Mouse (Mus musculus) bone marrow, adult 2 months (tissue): Measurements from ENCODE around the gene Kcnip1. TPM values are rescaled to one million over a fixed set of nuclear protein-coding genes. Genes with fewer than 3 reads are reported as not detected.

Experiments
- H3K27ac ChIP-seq: fragments of 200-500 bp; 2 replicates; pipeline ENCODE4 v1.5.1; 2012; ENCODE audit warnings: low read depth, mild to moderate bottlenecking, control low read depth, inconsistent platforms, low read length; ENCODE audit not compliant: control insufficient read depth, poor library complexity, insufficient read depth
- H3K4me1 ChIP-seq: fragments of 200-500 bp; 2 replicates; pipeline ENCODE4 v1.6.1; 2011; ENCODE audit warnings: low read length; ENCODE audit not compliant: control insufficient read depth, insufficient read depth
- H3K4me3 ChIP-seq: fragments of 200-500 bp; replicated peaks from 2 replicates; pipeline ENCODE3; 2011; ENCODE audit warnings: mild to moderate bottlenecking, low read depth, low read length, control low read depth; ENCODE audit not compliant: control insufficient read depth
- CTCF ChIP-seq: fragments of 200-500 bp; IDR thresholded peaks from 2 replicates; pipeline ENCODE4 v1.5.1; 2011; ENCODE audit warnings: low read length, control low read depth; ENCODE audit not compliant: control insufficient read depth, insufficient read depth
- POLR2A ChIP-seq: fragments of 200-500 bp; IDR thresholded peaks from 2 replicates; pipeline ENCODE4 v1.6.1; 2011; ENCODE audit warnings: low read depth, mild to moderate bottlenecking, control low read depth, low read length, borderline replicate concordance; ENCODE audit not compliant: control insufficient read depth
- WGBS: fragments of 180-500 bp; shearing (Covaris S2); methylation state at CpG from one replicate; pipeline ENCODE4 v1.1.7; 2018; 5-methylcytosine and 5-hydroxymethylcytosine counted together
- polyA plus RNA-seq: library from polyadenylated mRNA; stranded (reverse); fragments of >200 nt; gene quantifications from 2 replicates; pipeline ENCODE4 v1.2.4, GENCODE M21; 2011; ENCODE audit warnings: low replicate concordance; ENCODE audit not compliant: missing spikeins, insufficient read depth, insufficient read length

The Kcnip1 gene
- polyA plus RNA-seq, 1 experiment = not detected

DNA sequence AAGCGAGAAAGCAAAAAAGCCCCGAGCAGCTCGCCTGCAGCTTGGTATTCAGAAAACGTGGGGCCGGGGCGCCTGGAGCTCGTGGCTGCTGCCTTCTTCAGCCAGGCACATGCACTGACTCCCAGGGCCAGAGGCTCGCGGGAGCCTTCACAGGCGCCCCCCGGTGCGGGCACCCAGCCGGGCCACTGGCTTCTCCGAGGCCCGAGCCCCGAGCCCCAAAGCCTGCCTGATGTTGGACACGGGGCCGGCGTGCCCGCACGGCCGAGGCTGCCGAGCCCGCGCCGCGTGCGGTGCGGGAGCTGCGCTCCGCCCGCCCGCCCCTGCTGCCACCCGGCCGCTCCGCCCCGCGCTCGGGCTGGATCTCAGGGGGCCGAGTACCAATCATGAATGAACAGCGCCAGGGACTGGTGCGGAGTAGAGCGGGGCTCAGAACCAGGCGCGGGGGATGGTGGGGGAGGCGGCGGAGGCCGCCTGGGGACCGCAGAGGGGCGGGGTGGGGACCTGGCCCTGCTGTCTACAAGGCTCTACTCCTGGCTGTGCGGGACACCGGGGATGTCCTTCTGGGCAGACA lies 149.6 kb downstream of the Kcnip1 start:
- Histone ChIP-seq H3K27ac (no peak overlapping the region), H3K4me3 (no peak overlapping the region), H3K4me1 (no peaks in the 10 kb centered on the region)
- WGBS = 3% methylated on average over 51 of the region's 52 CpGs
- TF ChIP-seq POLR2A = no peak

GRCm38 (mm10) chr11:33839049-33839448 lies 153.9 kb downstream of the Kcnip1 start:
- 87% methylated on average over 3 of the region's 3 CpGs for WGBS
- Histone ChIP-seq H3K4me3 (no peak overlapping the region), H3K27ac (no peak overlapping the region), H3K4me1 (no peaks in the 10 kb centered on the region)
- no peak for TF ChIP-seq POLR2A
- no peak for TF ChIP-seq CTCF

GRCm38 (mm10) chr11:33829774-33830173 lies 163.2 kb downstream of the Kcnip1 start:
- WGBS = 78% methylated on average over 2 of the region's 2 CpGs
- H3K4me3 ChIP-seq = no peak overlapping the region

DNA sequence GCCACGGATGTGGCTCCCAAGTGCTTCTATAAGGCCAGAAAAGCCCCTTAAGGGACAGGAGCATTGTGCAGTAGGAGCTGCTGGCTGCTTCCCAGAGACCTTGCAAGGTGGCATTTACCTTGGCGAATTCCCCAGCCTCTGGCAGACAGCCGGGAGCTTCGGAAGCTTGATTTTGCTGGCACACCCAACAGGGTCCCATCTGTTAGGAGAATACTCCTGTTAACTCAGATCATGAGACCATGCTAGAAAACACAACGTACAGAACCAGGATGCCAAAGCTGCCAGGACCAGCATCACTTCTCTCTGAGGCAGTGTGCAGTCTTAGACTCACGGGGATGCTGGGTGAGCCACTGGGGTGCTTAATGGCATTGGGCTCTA lies 165.1 kb downstream of the Kcnip1 start:
- no peaks in the 10 kb centered on the region for H3K4me1 ChIP-seq
- H3K4me3 ChIP-seq = no peak overlapping the region
- TF ChIP-seq CTCF = no peak
- no peak for TF ChIP-seq POLR2A
- no peak overlapping the region for H3K27ac ChIP-seq
- WGBS = 68% methylated on average over 6 of the region's 6 CpGs

More at GRCm38 (mm10) chr11:33829774-33830173, 163.2 kb downstream of the Kcnip1 start:
- Histone ChIP-seq H3K27ac (no peak overlapping the region), H3K4me1 (no peaks in the 10 kb centered on the region)
- no peak for TF ChIP-seq POLR2A
- TF ChIP-seq CTCF = no peak

GRCm38 (mm10) chr11:33827085-33827828 lies 165.7 kb downstream of the Kcnip1 start:
- H3K4me1 ChIP-seq = no peaks in the 10 kb centered on the region
- no peak overlapping the region for H3K4me3 ChIP-seq
- TF ChIP-seq POLR2A = no peak
- TF ChIP-seq CTCF = no peak
- WGBS = 73% methylated on average over 12 of the region's 12 CpGs
- no peak overlapping the region for H3K27ac ChIP-seq

- no peaks in the 10 kb centered on the region for H3K4me1 ChIP-seq
- TF ChIP-seq POLR2A (no peak), CTCF (no peak)
- WGBS = 61% methylated on average over 6 of the region's 6 CpGs
- H3K4me3 ChIP-seq = no peak overlapping the region
- H3K27ac ChIP-seq = no peak overlapping the region
These were observed 168.2 kb downstream of the Kcnip1 start for GRCm38 (mm10) chr11:33824739-33825138.

DNA sequence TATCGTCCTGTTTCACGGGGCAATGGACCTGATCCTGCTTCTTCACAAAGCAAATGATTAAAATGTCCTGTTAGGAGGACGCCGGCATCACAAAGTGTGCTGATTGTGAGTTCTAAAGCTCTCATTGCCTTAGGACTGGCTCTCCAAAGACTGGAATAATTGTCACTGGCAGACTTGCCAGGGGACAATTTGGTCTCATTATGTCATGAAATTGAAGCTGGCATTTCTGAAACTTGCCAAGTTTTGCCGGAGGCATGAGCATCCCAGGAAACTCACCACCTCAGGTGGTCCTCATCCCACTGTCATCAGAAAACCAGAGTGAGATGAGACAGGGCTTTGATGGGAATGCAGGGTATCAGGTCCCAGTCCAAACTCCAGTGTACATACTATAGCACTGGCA lies 171.6 kb downstream of the Kcnip1 start:
- WGBS = 73% methylated on average over 5 of the region's 5 CpGs
- Histone ChIP-seq H3K27ac (no peak overlapping the region), H3K4me1 (no peaks in the 10 kb centered on the region), H3K4me3 (no peak overlapping the region)
- no peak for TF ChIP-seq CTCF
- no peak for TF ChIP-seq POLR2A

GRCm38 (mm10) chr11:33820876-33821275 lies 172.1 kb downstream of the Kcnip1 start:
- WGBS = 80% methylated on average over 7 of the region's 7 CpGs
- TF ChIP-seq POLR2A (no peak), CTCF (no peak)
- no peaks in the 10 kb centered on the region for H3K4me1 ChIP-seq
- no peak overlapping the region for H3K27ac ChIP-seq
- no peak overlapping the region for H3K4me3 ChIP-seq
